23 mouse cellular contexts compared by ENCODE assay signal in the genomic region with DNA sequence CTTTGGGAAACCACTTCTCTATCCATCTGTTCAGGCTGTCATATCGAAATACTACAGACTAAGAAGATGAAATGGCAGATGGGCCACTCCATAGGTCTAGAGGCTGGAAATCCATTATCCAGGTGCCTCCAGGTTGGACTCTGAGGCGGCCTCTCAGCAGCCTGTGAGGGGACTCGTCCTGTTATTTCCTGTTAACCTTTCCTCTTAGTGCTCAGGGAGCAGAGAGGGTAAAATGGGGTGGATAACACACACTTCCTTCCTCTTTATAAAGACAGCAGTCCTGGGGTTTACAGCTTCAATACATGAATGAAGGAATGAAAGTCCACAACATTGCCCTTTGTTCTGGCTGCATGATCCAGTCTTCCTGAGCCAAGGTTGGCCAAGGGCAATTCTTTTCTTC.
"Had no signal": no experiment of that assay in that cellular context is flagged by ENCODE, and none has a peak within 500 bp of the region (broad histone marks: within the 10 kb centered on the region; RNA-seq: fewer than 3 reads in every experiment).

No protein-coding gene starts in this region.

- H3K36me3 ChIP-seq: heart, embryonic 10.5 days; heart, embryonic 12.5 days; hindbrain, embryonic 12.5 days; limb, embryonic 10.5 days; limb, embryonic 12.5 days; liver, embryonic 13.5 days; liver, embryonic 15.5 days had no signal

- H3K27ac ChIP-seq: heart, embryonic 10.5 days; hindbrain, embryonic 12.5 days; hindbrain, embryonic 14.5 days; layer of hippocampus, adult 2 months; left cerebral cortex, adult 2 months; limb, embryonic 10.5 days; limb, embryonic 12.5 days; liver, embryonic 13.5 days; liver, embryonic 15.5 days had no signal

- H3K9ac ChIP-seq: heart, embryonic 12.5 days; hindbrain, embryonic 12.5 days; hindbrain, embryonic 14.5 days; limb, embryonic 12.5 days; liver, embryonic 13.5 days; liver, embryonic 15.5 days had no signal

- DNase-seq: gastrocnemius, postnatal 14 days; gastrocnemius, postnatal 36 days; heart, adult 18-20 months; heart, postnatal 10 days; heart, postnatal 4 days; kidney, adult 11 months; kidney, adult 8-10 months; kidney, postnatal 10 days; kidney, postnatal 4 days; liver; liver, embryonic 13.5 days had no signal

- H3K27me3 ChIP-seq: heart, embryonic 12.5 days; hindbrain, embryonic 12.5 days; limb, embryonic 12.5 days had no signal

- H3K4me3 ChIP-seq: heart, embryonic 10.5 days; heart, embryonic 12.5 days; hindbrain, embryonic 12.5 days; layer of hippocampus, adult 2 months; left cerebral cortex, adult 2 months; limb, embryonic 10.5 days; limb, embryonic 12.5 days; liver, embryonic 13.5 days; liver, embryonic 15.5 days had no signal

- H3K4me2 ChIP-seq: heart, embryonic 12.5 days; hindbrain, embryonic 12.5 days; hindbrain, embryonic 14.5 days; limb, embryonic 12.5 days; liver, embryonic 11.5 days; liver, embryonic 13.5 days; liver, embryonic 15.5 days had no signal

- H3K4me1 ChIP-seq: heart, embryonic 10.5 days; heart, embryonic 12.5 days; hindbrain, embryonic 12.5 days; limb, embryonic 10.5 days; liver, embryonic 13.5 days; liver, embryonic 15.5 days had no signal

- ATAC-seq: hindbrain, embryonic 16.5 days; inflammation-experienced regulatory T-cells, adult 6 months had no signal

- H3K9me3 ChIP-seq: heart, embryonic 10.5 days; hindbrain, embryonic 12.5 days; limb, embryonic 10.5 days; liver, embryonic 15.5 days had no signal
